Mouse (Mus musculus): ENCODE results near the gene Vasp. TPM values are rescaled to one million over a fixed set of nuclear protein-coding genes. Genes with fewer than 3 reads are reported as not detected.

Vasp gene
- polyA plus RNA-seq, 1 experiment from 2014 or later: 142 TPM

DNA sequence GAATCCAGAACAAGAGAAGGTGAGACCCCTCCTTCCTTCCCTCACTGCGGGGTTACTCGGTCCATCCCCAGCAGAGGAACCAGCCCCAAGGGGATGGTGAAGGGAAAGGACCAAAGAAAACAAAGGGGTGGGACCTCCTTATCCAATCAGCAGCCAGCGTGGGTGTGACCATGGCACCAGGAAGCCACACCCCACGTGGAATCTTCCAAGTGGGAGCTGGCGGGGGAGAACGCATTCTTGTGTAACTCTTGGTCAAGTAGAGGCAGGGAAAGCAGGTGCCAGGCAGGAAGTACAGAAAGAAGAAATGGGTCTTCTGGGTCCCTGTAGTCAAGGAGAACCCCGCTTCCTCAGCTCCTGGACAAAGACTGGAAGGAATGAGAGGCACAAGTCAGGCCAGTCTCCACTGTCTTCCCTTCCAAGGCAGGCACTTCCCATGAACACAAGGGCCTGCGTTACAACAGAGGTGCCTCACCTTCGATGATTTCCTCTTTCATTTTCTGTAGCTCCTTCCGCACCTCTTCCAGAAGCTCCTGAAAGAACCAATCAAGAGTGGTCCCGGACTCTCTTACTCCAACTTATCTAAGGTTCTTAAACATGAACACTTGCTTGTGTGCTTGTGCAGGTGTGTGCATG, 14.1 kb downstream of the Vasp start:
- CTCF ChIA-PET: interaction anchor here (2.2 to 3.2 kb wide), 2 partner anchors 10 to 18 kb away, joined by 7 to 17 read pairs; no protein-coding TSS in a partner anchor

DNA sequence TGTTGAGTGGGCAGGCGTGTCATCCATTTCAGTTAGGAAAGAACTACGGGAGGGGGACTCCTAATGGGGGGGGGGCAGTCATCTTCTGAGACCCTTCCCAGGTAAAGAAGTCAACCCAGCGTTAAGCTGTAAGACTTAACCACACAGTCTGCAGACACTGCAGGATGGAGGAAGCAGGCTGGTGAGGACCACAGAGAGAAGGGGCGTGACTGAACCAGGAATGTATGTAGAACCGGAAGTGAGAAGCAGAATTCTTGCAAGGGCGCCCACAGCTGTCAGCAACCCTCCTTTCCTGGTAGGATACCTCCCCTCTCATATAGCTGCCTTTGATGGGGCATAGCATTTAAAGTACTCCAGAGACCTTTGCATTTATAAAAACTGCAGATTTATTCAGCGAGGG, 15.1 kb downstream of the Vasp start:
- ChIA-PET CTCF (interaction anchor here (1.1 to 2.2 kb wide), 3 partner anchors 10 to 17 kb away, joined by 3 to 7 read pairs (median 5); no protein-coding TSS in a partner anchor), POLR2A (interaction anchor here (0.8 kb wide), 1 partner anchor 10 kb away, joined by 3 read pairs; no protein-coding TSS in a partner anchor)
- TF ChIP-seq CTCF (IDR thresholded peaks at IDR 0.05): no peak
- DNase-seq (ENCODE audit: low read depth, low spot score) (no peak), ATAC-seq (no peak)
- in situ Hi-C loops (cut with MboI; ENCODE audit: low pct_unique_long_range_greater_than_20kb): no loop called here
- H3K27me3 ChIP-seq: no peaks in the 10 kb centered on the region

More for the DNA sequence above, 14.1 kb downstream of the Vasp start:
- ATAC-seq: no peak
- in situ Hi-C loops (cut with MboI; ENCODE audit: low pct_unique_long_range_greater_than_20kb): no loop called here
- TF ChIP-seq CTCF (IDR thresholded peaks at IDR 0.05): no peak
- H3K27me3 ChIP-seq: no peaks in the 10 kb centered on the region
- DNase-seq (ENCODE audit: low read depth, low spot score): no peak
- POLR2A ChIA-PET: interaction anchor here (0.5 to 2.3 kb wide), 3 partner anchors 9 to 13 kb away, joined by 3 to 9 read pairs (median 3); no protein-coding TSS in a partner anchor

DNA sequence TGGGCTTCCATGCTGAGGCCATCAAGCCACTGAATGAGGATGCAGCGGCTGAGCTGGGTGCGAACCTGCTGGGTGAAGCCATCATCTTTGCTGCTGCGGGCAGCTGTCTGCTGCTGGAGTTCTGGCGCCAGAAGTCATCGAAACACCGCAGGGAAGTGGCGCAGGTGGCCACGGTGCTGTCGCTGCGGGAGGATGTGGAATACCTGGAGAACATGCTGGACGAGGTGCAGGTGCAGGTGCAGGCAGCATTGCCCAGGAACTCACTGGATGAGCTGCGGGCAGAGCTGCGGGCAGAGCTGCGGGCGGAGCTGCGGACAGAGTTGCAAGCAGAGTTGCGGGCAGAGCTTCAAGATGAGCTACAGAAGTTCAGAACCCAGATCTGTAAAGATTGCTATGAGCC, 16.2 kb downstream of the Vasp start:
- ChIA-PET CTCF (interaction anchor here (1.1 to 2.2 kb wide), 3 partner anchors 8 to 16 kb away, joined by 3 to 7 read pairs (median 5); no protein-coding TSS in a partner anchor), POLR2A (interaction anchor here (0.7 kb wide), 1 partner anchor 13 kb away, joined by 4 read pairs; no protein-coding TSS in a partner anchor)
- in situ Hi-C loops (cut with MboI; ENCODE audit: low pct_unique_long_range_greater_than_20kb): no loop called here
- H3K27me3 ChIP-seq: no peaks in the 10 kb centered on the region
- DNase-seq (ENCODE audit: low read depth, low spot score): no peak
- ATAC-seq: no peak
- no peak for TF ChIP-seq CTCF (IDR thresholded peaks at IDR 0.05)

DNA sequence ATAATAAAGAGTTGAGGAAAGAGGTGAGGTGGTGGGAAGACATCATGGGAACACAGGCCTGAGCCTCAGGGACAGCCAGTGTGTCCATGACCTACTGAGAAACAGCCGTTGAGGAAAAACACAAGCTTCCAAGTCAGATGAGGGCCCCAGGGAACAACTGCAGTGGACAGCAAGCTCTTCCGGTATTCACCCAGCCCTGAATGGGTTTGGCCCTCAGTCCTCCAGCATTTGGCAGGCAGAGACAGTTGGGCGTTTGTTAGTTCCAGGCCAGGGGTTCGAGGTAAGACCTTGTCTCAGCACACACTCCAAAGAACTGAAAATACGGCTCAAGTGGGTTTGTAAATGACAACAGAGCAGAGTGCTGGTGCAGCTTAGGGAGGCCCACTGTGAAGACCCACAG, 18.2 kb downstream of the Vasp start:
- ChIA-PET CTCF (interaction anchor here (2.8 to 3.0 kb wide), 2 partner anchors 14 to 28 kb away, joined by 7 to 15 read pairs; no protein-coding TSS in a partner anchor), POLR2A (interaction anchor here (0.7 to 1.5 kb wide), 4 partner anchors 11 to 16 kb away, joined by 3 to 11 read pairs (median 6); no protein-coding TSS in a partner anchor)
- in situ Hi-C loops (cut with MboI; ENCODE audit: low pct_unique_long_range_greater_than_20kb): no loop called here
- no peaks in the 10 kb centered on the region for H3K27me3 ChIP-seq
- DNase-seq (ENCODE audit: low read depth, low spot score) (no peak), ATAC-seq (no peak)
- TF ChIP-seq CTCF (IDR thresholded peaks at IDR 0.05): no peak

GRCm38 (mm10) chr7:19252078-19252477, 19.5 kb downstream of the Vasp start:
- no peak for TF ChIP-seq CTCF (IDR thresholded peaks at IDR 0.05)
- DNase-seq (ENCODE audit: low read depth, low spot score) (no peak), ATAC-seq (no peak)
- POLR2A ChIA-PET: interaction anchor here (1.5 kb wide), 1 partner anchor 18 kb away, joined by 6 read pairs; no protein-coding TSS in a partner anchor
- CTCF ChIA-PET: interaction anchor here (2.8 to 3.0 kb wide), 2 partner anchors 12 to 29 kb away, joined by 7 to 15 read pairs; no protein-coding TSS in a partner anchor
- in situ Hi-C loops (cut with MboI; ENCODE audit: low pct_unique_long_range_greater_than_20kb): no loop called here
- no peaks in the 10 kb centered on the region for H3K27me3 ChIP-seq

DNA sequence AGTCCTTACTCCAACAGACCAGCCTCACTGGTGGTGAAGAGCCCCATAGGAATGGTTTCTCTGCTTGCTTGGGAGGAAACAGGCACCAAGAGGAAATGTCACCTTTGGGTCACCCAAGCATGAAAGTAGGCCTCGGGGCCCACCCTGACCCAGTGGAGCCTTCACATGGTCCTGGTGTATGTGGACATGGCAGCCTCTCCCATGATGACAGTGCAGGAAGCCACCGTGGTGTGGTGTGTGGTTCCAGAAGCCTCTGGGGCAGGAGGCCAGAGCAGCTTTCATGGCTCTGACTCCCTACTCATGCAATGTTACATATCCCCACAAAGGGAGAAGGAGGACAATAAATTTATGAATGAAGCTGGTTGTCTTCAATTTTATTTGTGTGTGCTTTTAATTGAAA, 24.1 kb downstream of the Vasp start:
- no peaks in the 10 kb centered on the region for H3K27me3 ChIP-seq
- no peak for DNase-seq (ENCODE audit: low read depth, low spot score)
- no peak for TF ChIP-seq CTCF (IDR thresholded peaks at IDR 0.05)
- POLR2A ChIA-PET: interaction anchor here (1.2 kb wide), 1 partner anchor 20 kb away, joined by 3 read pairs; no protein-coding TSS in a partner anchor
- no peak for ATAC-seq
- CTCF ChIA-PET: interaction anchor here (0.9 to 1.5 kb wide), 3 partner anchors 9 to 116 kb away, joined by 3 to 7 read pairs (median 4); no protein-coding TSS in a partner anchor
- in situ Hi-C loops (cut with MboI; ENCODE audit: low pct_unique_long_range_greater_than_20kb): no loop called here

- ChIA-PET CTCF (interaction anchor here (0.9 to 1.5 kb wide), 3 partner anchors 10 to 117 kb away, joined by 3 to 7 read pairs (median 4); no protein-coding TSS in a partner anchor), POLR2A (interaction anchor here (1.2 kb wide), 1 partner anchor 21 kb away, joined by 3 read pairs; no protein-coding TSS in a partner anchor)
- ATAC-seq (no peak), DNase-seq (ENCODE audit: low read depth, low spot score) (no peak)
- in situ Hi-C loops (cut with MboI; ENCODE audit: low pct_unique_long_range_greater_than_20kb): no loop called here
- H3K27me3 ChIP-seq: no peaks in the 10 kb centered on the region
- no peak for TF ChIP-seq CTCF (IDR thresholded peaks at IDR 0.05)
Observed at GRCm38 (mm10) chr7:19246855-19247254, 24.8 kb downstream of the Vasp start.

DNA sequence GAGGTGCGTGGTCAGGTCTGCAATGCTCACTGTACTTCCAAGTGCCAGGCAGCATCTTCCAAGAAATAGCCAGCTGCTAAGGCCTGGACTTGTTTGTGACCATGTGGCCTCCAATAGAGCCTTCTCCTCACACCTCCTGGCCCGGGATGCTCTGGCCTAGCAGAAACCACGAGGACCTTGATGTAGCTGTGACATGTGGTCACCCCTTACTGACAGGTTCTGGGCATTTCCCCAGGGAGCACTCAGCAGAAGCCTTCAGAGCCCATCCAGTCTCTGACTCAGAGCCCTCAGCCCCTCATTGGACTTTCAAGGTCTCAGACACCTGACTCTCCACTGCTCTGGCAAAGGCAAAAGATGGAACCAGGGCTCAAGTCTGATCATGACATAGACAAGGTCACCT, 26.5 kb downstream of the Vasp start:
- CTCF ChIA-PET: interaction anchor here (0.7 to 1.1 kb wide), 3 partner anchors 14 to 38 kb away, joined by 3 read pairs; no protein-coding TSS in a partner anchor
- TF ChIP-seq CTCF (IDR thresholded peaks at IDR 0.05): no peak
- DNase-seq (ENCODE audit: low read depth, low spot score) (no peak), ATAC-seq (no peak)
- in situ Hi-C loops (cut with MboI; ENCODE audit: low pct_unique_long_range_greater_than_20kb): no loop called here
- H3K27me3 ChIP-seq: no peaks in the 10 kb centered on the region
- POLR2A ChIA-PET: no interaction called here

DNA sequence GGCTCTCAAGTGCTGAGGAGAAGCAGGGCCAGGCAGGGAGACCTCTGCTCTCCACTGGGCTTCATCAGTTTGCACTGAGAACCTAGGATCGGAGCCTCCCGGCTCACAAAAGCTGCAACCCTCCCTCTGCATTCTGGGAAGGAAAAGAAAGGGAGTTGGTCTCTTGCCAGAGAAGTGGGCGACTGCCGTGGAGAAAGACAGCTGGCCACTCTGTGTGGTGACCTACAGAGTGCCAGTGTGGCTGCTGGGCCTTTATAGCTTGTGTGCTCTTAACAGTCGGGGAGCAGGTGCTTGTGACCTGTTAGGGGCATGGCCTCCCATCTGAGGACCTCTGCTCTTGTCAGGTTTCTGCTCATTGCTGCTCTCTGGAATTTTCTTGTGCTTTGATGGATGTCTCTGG, 27.8 kb downstream of the Vasp start:
- ATAC-seq (no peak), DNase-seq (ENCODE audit: low read depth, low spot score) (no peak)
- TF ChIP-seq CTCF (IDR thresholded peaks at IDR 0.05): no peak
- ChIA-PET POLR2A (no interaction called here), CTCF (interaction anchor here (1.1 kb wide), 1 partner anchor 16 kb away, joined by 3 read pairs; no protein-coding TSS in a partner anchor)
- in situ Hi-C loops (cut with MboI; ENCODE audit: low pct_unique_long_range_greater_than_20kb): no loop called here
- H3K27me3 ChIP-seq: no peaks in the 10 kb centered on the region

DNA sequence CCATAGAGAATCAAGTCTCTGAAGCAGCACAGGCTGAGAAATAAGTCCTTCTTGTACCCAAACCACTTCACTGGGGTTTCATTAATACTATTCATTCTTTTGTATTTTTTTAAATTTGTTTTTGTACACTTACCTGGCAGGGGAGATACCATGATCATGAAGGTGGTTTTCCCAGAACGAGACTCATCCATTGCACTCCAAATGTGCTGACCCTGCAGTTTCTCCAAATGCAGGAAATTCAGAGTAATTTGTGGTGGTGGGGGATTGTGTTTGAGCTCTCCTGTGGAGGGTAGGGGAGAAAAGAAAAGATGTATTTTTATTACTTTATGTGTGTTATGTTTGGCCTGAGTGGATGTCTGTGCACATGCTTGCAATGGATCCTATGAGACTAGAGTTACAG, 29.6 kb downstream of the Vasp start:
- in situ Hi-C loops (cut with MboI; ENCODE audit: low pct_unique_long_range_greater_than_20kb): no loop called here
- DNase-seq (ENCODE audit: low read depth, low spot score) (no peak), ATAC-seq (no peak)
- TF ChIP-seq CTCF (IDR thresholded peaks at IDR 0.05): no peak
- POLR2A ChIA-PET: no interaction called here
- CTCF ChIA-PET: interaction anchor here (0.8 to 1.0 kb wide), 2 partner anchors 37 to 59 kb away, joined by 3 read pairs; no protein-coding TSS in a partner anchor
- no peaks in the 10 kb centered on the region for H3K27me3 ChIP-seq
